Mouse (Mus musculus): Measurements from ENCODE around the gene Unc5b.

DNA sequence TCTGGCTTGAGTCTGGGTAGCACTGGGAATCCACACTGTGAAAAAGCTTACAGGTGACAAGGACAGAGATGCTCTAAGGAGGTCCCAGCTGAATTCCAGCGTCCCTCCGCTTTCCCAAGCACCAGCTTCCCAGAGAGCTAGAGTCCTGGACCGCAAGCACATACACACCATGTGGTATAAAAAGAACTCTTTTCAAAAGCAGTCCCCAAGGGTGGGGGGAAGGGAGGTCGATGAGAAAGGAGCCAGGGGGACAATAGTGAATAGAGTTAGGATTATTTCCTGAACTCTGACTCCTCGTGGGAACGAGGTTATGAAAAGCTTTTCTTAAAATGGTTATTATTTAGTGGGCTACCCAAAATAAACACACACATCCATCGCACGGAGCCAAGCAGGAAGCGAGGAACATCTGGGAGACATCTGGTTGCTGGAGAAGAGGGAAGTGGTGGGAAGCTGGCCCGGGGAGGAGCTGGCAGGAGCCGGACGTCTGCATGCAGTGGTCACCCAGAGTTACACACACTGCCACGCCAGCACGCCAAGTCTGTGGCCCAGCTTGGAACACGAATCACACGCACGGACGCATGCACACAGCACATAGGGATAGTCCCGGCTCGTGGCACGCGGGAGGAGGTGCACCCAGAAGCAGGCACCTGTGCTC is 23.7 kb downstream of the Unc5b start:
- TF ChIP-seq ZMIZ1 (IDR thresholded peaks at IDR 0.05; ENCODE audit: low read depth, low read length) (no peak), CTCF (conservative IDR thresholded peaks at IDR 0.05 in 1 of 2, IDR thresholded peaks at IDR 0.05 in 1 of 2; ENCODE audit: low read depth in 2 of 2, low read length in 2 of 2) (no peak), MEF2A (IDR thresholded peaks at IDR 0.05; ENCODE audit: borderline replicate concordance, low read depth, low read length) (no peak), CHD1 (IDR thresholded peaks at IDR 0.05; ENCODE audit: low read depth, low read length) (no peak), POLR2A (IDR thresholded peaks at IDR 0.05; ENCODE audit: low read depth, low read length) (no peak), EP300 (IDR thresholded peaks at IDR 0.05; ENCODE audit: low read length) (no peak), ELF1 (IDR thresholded peaks at IDR 0.05; ENCODE audit: low read depth, low read length) (no peak), MAX (IDR thresholded peaks at IDR 0.05; ENCODE audit: low read length) (no peak), NRF1 (IDR thresholded peaks at IDR 0.05; ENCODE audit: low read depth, low read length) (no peak), NELFE (IDR thresholded peaks at IDR 0.05; ENCODE audit: low read depth, low read length) (no peak), SIN3A (IDR thresholded peaks at IDR 0.05; ENCODE audit: low read length) (no peak), HCFC1 (IDR thresholded peaks at IDR 0.05; ENCODE audit: low read depth, low read length) (no peak), KAT2A (IDR thresholded peaks at IDR 0.05; ENCODE audit: insufficient replicate concordance, low read length) (no peak)
